Mouse (Mus musculus): Measurements from ENCODE around the gene Acsl1.

Acsl1 gene

GRCm38 (mm10) chr8:46475404-46475803 is 4.6 kb downstream of the Acsl1 start:
- no peak for DNase-seq (ENCODE audit: low read depth, low spot score)

GRCm38 (mm10) chr8:46475942-46476341 is 5.1 kb downstream of the Acsl1 start:
- no peak for DNase-seq (ENCODE audit: low read depth, low spot score)

GRCm38 (mm10) chr8:46477747-46478458 is 7.1 kb downstream of the Acsl1 start:
- no peak for DNase-seq (ENCODE audit: low read depth, low spot score)

- no peak for DNase-seq (ENCODE audit: low read depth, low spot score)
Observed at GRCm38 (mm10) chr8:46478783-46479182, 7.9 kb downstream of the Acsl1 start.

GRCm38 (mm10) chr8:46479794-46480532 is 9.1 kb downstream of the Acsl1 start:
- no peak for DNase-seq (ENCODE audit: low read depth, low spot score)

GRCm38 (mm10) chr8:46480533-46480900 is 9.7 kb downstream of the Acsl1 start:
- no peak for DNase-seq (ENCODE audit: low read depth, low spot score)

- DNase-seq (ENCODE audit: low read depth, low spot score): no peak
Observed at GRCm38 (mm10) chr8:46482771-46483170, 11.9 kb downstream of the Acsl1 start.

- DNase-seq (ENCODE audit: low read depth, low spot score): no peak
Observed at GRCm38 (mm10) chr8:46483247-46483646, 12.4 kb downstream of the Acsl1 start.

GRCm38 (mm10) chr8:46484077-46484476 is 13.2 kb downstream of the Acsl1 start:
- DNase-seq (ENCODE audit: low read depth, low spot score): no peak

- DNase-seq (ENCODE audit: low read depth, low spot score): no peak
Observed at GRCm38 (mm10) chr8:46484931-46485463, 14.2 kb downstream of the Acsl1 start.

- no peak for DNase-seq (ENCODE audit: low read depth, low spot score)
Observed at GRCm38 (mm10) chr8:46488085-46488561, 17.3 kb downstream of the Acsl1 start.

GRCm38 (mm10) chr8:46489196-46489595 is 18.4 kb downstream of the Acsl1 start:
- no peak for DNase-seq (ENCODE audit: low read depth, low spot score)

GRCm38 (mm10) chr8:46490250-46490649 is 19.4 kb downstream of the Acsl1 start:
- no peak for DNase-seq (ENCODE audit: low read depth, low spot score)

- no peak for DNase-seq (ENCODE audit: low read depth, low spot score)
Observed at GRCm38 (mm10) chr8:46490821-46491220, 20.0 kb downstream of the Acsl1 start.

- DNase-seq (ENCODE audit: low read depth, low spot score): no peak
Observed at GRCm38 (mm10) chr8:46493495-46494170, 22.8 kb downstream of the Acsl1 start.

GRCm38 (mm10) chr8:46496852-46497251 is 26.0 kb downstream of the Acsl1 start:
- DNase-seq (ENCODE audit: low read depth, low spot score): no peak

- no peak for DNase-seq (ENCODE audit: low read depth, low spot score)
Observed at GRCm38 (mm10) chr8:46497314-46498011, 26.6 kb downstream of the Acsl1 start.

- DNase-seq (ENCODE audit: low read depth, low spot score): no peak
Observed at GRCm38 (mm10) chr8:46499376-46500061, 28.7 kb downstream of the Acsl1 start.

- no peak for DNase-seq (ENCODE audit: low read depth, low spot score)
Observed at GRCm38 (mm10) chr8:46502333-46503071, 31.7 kb downstream of the Acsl1 start.

- no peak for DNase-seq (ENCODE audit: low read depth, low spot score)
Observed at GRCm38 (mm10) chr8:46503072-46503695, 32.3 kb downstream of the Acsl1 start.

Data from telencephalon, adult 2 months (tissue).